Mouse (Mus musculus) adrenal gland, postnatal 25 days (tissue): ENCODE data around the gene Arhgef10l. TPM values are rescaled to one million over a fixed set of nuclear protein-coding genes. Genes with fewer than 3 reads are reported as not detected.
"Not testable (repeated sequence)": the region's sequence is repeated elsewhere in the genome, so short reads cannot be mapped to it uniquely, and the experiment has no call there.

Experiments used
- DNase-seq: peaks from one replicate; pipeline ENCODE4 v3.0.0; 2021; ENCODE audit warnings: mixed read lengths
- total RNA-seq: library from RNA; stranded (reverse); gene quantifications from 2 replicates; pipeline ENCODE4 v1.2.3, GENCODE M21; 2021

Gene Arhgef10l
- total RNA-seq, 1 experiment from 2014 or later, result 16.6 TPM

DNA sequence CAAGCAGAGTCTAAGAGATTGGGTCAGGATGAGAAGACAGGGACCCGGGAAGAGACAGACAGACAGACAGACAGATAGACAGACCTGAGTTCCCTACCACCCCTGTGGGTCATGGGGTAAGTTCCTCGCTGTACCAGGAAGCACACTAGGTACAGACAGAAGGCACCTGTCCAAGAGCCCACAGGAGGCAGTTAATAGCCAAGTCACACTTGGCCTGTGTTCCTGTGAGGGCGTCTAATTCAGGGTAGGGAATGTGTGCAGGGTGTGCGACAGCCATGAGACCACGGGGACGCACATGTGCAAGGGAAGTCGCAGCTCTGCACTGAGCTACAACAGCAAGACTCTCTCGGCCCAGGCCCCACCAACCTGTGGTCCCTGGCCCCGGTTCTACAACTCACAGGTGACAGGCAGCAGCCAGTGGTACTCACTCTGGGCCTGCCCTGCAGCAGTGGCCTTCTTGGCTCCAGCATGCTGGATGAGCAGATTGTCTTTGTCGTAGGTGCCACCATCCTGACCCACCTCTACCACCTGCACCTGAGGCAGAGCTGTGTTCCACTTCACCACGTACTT, 97.8 kb downstream of the Arhgef10l start:
- DNase-seq, result no peak

- DNase-seq, result no peak
Observed at GRCm38 (mm10) chr4:140566785-140567184, 99.0 kb downstream of the Arhgef10l start.

- not testable (repeated sequence) for DNase-seq
Observed at GRCm38 (mm10) chr4:140564459-140564858, 101.4 kb downstream of the Arhgef10l start.

DNA sequence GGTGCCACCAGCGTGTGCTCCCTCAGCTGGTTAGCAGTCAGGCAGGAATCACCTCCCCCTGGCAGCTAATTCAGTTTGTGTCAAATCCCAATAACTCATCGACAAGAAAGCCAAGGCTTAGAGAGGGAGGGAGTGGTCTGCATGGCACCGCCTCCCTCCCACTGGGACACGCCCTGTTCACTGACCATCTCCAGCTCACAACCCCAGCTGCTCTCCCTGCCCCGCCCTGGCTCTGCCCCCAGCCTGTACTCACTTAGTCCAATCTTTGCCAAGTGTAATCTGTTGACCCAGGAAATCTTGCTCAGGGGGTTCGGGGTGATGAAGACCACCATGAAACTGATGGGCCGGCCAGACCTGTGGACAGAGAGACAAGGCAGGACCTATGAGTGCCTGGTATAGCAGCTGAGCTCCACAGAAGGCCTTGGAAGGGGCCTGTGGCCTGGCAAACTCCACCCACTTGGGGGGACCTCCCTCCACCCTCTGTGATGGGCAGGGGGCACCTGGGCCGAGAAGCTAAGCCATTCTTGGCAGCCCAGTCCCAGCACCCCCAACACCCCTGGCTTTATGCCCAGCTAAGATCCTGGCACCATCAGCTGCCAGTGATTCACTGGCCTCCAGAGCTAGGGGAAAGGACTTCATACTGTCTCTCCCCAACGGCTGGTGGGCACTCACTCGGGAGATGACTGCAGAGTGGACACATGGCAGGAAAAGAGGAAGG, 103.2 kb downstream of the Arhgef10l start:
- DNase-seq, result peak; percentile 43

DNA sequence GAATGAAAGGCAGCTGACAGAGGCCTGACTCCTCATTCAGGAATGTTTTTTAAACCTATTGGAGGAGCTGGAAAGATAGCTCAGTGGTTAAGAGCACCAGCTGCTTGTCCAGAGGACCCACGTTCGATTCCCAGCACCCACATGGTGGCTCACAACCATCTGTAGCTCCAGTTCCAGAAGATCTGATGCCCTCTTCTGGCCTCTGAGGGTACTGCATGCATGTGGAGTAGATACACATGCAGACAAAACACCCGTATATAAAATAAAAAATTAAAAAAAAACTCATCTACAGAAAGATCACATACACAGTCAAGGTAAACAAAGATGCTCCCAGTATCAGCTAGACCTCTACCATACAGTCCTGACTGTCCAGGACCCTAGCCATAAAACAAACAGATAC, 104.1 kb downstream of the Arhgef10l start:
- DNase-seq, result no peak

DNA sequence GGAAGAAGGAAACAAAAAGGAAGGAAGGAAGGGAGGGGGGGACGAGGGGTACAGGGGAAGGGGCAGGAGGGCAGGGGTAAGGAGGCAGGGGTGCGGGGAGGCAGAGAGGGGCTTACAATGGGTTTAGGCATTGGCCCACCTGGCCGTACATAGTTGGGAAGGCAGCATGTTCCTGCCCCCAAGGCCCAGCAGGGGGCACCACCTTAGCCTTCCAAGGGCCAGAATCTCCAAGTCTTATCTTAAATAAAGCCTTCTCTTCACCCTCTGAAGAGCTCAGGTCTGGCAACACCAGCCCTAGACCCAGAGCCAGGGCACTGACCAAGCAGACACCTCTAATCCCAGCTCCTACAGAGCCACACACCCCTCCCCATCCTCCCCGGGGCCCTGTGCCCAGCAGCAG, 106.0 kb downstream of the Arhgef10l start:
- no peak for DNase-seq

- no peak for DNase-seq
Observed at GRCm38 (mm10) chr4:140558193-140558592, 107.6 kb downstream of the Arhgef10l start.

DNA sequence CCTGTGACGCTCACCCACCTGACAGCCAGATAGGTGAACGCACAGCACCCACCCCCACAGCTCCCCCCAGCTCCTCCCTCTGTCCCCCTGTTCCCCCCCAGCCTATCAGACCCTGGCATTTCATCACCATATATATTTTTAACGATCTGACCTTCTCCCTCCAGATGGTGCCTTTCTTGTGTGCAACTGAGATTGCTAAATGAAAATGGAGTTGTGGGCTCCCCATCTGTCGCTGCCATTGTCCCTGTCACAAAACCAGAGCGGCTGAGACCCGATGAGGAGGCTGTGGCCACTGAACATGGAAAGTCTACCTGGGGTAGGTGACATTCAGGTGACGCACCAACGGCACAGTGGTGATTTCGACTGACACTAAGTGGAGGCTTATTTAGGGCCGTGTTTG, 109.3 kb downstream of the Arhgef10l start:
- no peak for DNase-seq

DNA sequence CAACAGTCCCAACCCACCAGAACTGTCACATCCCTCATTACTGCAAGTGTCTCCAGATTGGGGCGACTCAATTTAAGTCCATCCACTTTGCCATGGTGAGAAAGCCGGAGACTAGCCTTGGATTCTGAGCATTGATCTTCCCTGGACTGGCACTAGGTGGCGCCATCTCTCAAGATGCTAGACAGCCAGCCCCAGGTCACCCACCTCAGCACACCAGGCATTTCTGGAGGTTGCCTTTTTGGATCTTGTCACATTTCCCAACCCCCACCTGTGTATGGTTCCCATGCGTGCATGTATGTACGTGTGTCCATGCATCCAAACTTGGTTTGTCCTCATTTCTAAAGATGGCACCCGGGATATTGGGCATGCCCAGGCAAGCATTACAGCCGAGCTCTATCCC, 110.5 kb downstream of the Arhgef10l start:
- DNase-seq, result peak; percentile 71

DNA sequence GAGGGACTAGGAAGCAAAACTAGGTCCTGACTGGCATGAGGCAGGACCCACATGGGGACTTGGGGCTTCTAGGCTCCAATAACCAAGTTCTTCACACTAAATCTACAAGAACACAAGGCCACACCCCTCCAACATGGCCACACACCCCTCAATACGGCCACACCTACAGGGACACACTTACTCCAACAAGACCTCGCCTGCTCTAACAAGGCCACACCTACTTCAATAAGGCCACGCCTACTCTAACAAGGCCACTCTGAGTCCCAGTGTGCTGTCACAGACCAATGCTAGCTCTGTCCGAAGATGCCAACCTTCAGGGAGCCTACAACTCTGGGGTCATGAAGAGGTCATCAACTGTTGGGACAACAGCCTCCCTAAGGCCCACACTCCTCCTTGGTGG, 111.3 kb downstream of the Arhgef10l start:
- DNase-seq, result no peak

DNA sequence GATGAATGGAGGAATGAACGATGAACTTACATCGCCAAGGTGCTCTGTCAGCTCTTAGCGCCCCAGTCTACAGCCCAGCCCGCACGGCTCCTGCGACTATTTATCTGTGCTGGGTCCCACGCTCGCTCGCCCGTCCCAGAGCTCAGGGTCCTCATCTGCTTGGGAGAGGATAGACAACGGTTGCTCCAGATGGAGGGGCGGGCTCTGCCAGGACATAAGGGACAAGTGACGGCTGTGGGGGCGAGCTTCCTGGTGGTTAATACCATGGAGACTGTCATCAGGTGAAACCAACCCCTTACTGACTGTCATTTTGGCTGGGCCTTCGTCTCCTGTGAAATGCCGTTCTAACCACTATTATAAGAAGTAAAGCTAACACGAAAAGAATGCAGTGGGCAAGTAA, 114.0 kb downstream of the Arhgef10l start:
- DNase-seq, result no peak

- DNase-seq, result no peak
Observed at GRCm38 (mm10) chr4:140550670-140551069, 115.1 kb downstream of the Arhgef10l start.

DNA sequence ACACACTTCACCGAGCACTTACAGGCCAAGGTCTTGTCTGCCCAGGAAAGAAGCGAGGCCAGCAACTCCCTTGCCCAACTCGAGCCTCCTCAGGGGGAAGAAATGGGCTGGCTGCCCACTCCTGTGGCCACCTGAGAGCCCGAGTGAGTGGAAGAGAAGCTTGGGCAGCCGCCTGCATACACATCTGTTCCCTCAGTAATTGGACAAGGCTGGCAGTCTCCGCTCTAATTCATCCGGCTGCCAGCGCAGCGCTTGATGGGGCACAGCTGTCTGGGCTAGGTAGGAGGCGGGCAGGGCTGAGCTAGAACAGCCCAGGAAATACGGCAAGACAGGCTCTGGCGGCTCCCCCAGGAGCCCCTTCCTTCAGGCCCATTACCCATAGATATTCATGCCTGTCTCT, 115.8 kb downstream of the Arhgef10l start:
- peak; percentile 48 for DNase-seq

DNA sequence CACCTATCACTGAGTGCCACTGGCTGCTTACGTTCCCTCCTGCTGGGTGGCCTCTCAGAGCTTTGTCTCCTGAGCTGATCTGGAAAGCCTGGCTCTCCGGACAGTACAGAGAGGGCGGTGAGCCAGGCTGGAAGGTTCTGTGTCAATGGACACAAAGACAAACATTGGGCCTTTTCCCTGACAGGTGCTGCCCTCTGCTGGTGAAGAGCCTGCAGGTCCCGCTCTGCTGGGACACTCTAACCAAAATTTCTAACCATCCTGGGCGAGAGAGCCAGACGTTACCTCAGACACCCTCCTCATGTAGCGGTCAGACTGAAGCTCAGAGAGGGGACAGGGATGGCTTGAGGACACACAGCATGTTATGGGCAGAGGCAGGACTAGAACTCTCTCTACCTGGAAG, 118.3 kb downstream of the Arhgef10l start:
- peak; percentile 77 for DNase-seq

DNA sequence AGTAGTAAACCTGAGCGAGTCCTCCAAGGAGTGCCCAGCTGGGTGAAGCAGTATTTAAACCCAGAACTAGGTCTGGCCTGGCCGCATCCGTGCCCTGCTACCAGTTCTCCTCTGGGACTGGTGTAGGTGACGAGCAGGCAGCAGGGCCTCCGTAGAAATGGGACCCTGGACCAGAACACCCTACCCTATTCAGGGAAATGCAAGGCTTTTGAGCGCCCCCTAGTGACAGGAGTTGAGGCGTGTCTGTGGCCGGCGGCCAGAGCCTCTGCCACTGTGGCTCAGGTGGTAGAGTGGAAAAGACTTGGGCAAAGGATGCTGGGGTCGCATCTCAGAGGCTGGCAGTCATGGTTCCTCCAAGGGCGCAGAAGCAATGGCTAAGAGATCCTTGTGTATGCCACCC, 126.7 kb downstream of the Arhgef10l start:
- DNase-seq, result peak; percentile 61

DNA sequence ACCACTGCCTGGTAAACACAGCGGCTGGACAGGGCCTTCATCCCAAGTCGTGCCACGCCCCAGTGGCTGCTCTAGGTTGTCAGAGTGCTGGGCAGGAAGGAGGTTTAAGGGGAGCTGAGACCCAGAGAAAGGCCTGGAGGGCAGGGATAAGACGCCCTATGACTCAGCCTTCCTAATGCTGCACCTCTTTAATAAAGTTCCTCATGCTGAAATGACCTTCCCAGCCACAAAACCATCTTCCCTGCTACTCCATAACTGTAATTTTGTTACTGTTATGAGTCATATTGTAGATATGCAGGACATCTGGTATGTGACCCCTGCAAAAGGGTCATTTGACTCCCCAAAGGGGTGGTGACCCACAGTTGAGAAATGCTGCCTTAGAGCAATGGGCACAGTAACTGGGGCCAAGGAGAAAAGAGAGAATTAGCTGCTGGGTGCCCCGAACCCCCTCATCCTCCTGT, 128.2 kb downstream of the Arhgef10l start:
- no peak for DNase-seq

DNA sequence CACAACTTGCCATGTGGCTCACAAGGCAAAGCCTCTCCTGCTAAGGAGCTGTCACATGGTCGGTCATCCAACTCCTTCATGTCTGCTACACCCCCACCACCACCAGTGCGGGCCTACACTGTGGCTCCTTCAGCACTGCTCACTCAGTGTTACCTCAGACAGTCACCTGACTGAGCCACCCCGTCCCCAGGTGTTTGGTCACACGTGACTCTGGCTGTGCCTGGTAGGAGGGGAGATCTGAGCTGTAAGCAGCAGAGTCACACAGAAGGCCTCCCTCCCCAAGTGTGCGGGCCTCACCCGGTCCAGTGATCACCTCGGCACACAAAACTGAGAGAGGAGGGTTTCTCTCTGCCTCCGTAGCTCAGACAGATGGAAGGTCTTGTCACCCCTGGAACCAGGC, 130.5 kb downstream of the Arhgef10l start:
- DNase-seq, result no peak

DNA sequence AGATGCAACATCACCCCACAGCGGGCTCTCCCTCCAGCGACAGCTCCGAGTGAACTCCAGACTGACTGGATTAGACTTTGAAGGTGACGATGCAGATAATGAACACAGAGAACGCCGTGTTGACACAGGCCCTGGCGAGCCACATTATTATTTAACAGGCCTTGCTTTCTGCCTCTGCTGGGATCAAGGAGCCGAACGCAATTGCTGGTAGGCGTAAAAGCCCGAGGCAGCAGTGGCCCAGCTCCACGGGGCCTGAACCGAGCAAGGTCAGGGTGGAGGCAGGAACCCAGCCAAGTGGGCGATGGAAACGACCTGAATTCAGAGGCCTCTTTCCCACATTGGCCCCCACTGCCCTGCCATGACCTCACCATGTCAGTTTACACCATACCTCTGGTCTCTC, 133.5 kb downstream of the Arhgef10l start:
- DNase-seq, result no peak

- DNase-seq, result no peak
Observed at GRCm38 (mm10) chr4:140531024-140531423, 134.8 kb downstream of the Arhgef10l start.

GRCm38 (mm10) chr4:140529735-140530134, 136.1 kb downstream of the Arhgef10l start:
- DNase-seq, result no peak

DNA sequence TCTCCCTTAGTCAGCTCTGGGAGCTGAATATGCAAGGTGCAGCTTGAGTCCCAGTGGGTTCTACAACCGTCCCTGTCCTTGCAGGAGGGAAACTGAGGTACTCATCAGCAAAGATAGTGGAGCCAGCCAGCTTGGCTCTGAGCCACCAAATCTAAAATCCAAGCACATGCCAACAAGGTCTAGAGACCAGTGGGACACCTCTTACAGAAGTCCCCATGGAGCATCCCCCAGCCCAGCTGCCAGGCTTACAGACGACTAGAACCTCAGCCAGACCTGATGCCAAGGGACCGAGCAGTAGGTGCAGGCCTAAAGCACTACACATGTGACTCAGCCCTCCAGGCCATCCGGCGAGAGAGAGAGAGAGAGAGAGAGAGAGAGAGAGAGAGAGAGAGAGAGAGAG, 137.4 kb downstream of the Arhgef10l start:
- no peak for DNase-seq

DNA sequence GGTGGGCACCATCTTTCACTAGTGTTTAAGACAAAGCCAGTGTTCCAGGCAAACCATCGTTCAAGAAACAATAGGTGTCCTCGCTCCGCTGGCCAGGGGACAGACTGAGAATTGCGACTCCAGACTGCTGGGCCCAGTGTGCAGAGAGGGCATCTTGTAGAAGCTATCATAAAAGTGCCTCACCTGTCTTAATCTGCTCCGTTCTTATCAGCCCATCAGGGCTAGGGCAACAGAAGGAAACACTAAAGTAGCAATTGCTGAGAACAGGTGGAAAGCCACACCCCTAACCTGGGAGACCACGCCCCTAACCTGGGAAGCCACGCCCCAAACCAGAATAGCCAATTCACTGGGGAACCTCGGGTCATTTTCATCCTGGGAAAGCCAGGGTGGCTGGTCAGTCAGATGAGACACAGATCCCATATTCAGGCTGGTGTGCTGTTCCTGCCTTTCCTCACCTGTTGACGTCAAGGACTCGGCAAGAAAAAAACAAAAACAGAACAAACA, 140.1 kb downstream of the Arhgef10l start:
- DNase-seq, result no peak

- DNase-seq, result no peak
Observed at GRCm38 (mm10) chr4:140524927-140525326, 140.9 kb downstream of the Arhgef10l start.

GRCm38 (mm10) chr4:140522873-140523272, 142.9 kb downstream of the Arhgef10l start:
- DNase-seq, result no peak
